Mouse (Mus musculus): ENCODE data around the gene Arhgap27.
"Not testable (repeated sequence)": the region's sequence is repeated elsewhere in the genome, so short reads cannot be mapped to it uniquely, and the experiment has no call there.

Arhgap27 gene

DNA sequence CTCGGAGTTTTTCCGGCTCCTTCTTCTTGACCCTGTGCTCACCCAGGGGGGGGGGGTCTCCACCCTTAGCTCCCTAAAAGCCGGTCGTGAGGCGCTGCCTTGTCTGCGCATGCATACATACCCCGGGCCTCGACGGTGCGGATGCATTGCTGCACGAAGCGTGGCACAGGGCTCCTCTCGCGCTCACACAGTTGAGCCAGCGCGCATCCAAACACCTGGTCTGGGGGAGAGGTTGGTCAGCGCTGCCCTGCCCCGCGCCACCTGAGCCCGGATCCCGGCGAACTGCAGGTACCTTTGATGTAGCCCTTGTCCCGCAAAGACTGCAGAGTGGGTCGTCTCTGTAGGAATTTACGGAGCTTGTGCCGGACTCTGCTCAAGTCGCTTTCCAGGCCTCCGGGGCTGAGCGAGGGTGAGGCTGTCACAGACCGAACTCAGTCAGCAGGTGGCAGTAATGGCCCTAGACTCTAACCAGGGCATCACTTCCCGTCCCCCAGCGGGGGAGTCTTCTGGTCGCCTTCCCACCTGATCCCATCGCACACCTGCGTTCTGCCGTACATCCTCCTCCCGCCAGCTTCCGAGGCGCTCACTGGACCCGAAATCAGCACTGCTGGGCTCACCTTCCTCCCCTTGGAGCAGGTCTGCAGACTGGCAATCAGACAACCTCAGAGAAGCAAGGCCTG is 29.6 kb downstream of the Arhgap27 start:
- DNase-seq (ENCODE audit: low spot score in 2 of 2) = peak in 1 of 2 experiments; percentile 42

- no peak for DNase-seq (ENCODE audit: low spot score in 2 of 2)
Measured at GRCm38 (mm10) chr11:103332890-103333651, 30.4 kb downstream of the Arhgap27 start.

DNA sequence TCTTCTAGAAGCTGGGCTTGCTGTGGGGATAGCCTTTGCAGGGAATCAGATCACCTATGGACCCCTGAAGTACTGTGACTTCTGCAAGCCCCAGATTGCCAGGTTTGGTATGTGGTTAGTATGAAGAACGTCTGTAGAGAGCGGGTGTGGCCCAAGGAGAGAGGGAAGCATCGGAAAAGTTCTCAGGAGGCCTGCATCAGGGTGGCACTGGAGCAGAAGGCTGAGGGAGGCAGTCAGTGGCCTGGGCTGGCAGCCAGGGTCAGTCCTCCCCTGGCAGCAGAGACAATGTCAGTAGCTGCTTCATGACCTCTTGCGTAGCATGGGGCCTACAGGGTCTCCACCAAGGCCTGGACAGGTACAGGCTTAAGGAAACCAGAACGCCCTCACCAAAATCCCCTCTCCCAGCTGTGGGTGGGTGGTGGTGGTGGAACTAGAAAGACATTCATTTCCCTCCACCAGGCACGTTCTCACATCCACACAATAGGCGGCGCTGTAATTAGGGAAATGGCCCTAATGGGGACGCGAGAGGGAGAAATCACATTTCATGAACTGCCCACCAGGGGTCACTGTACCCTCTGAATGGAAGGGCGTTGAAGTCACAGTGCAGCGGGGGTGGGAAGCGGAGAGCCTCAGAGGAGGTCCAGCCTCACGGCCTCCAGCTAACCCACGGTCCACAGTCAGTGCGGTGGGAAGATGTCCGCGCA is 31.2 kb downstream of the Arhgap27 start:
- DNase-seq (ENCODE audit: low spot score in 2 of 2) = peak; percentile 71 to 74

DNA sequence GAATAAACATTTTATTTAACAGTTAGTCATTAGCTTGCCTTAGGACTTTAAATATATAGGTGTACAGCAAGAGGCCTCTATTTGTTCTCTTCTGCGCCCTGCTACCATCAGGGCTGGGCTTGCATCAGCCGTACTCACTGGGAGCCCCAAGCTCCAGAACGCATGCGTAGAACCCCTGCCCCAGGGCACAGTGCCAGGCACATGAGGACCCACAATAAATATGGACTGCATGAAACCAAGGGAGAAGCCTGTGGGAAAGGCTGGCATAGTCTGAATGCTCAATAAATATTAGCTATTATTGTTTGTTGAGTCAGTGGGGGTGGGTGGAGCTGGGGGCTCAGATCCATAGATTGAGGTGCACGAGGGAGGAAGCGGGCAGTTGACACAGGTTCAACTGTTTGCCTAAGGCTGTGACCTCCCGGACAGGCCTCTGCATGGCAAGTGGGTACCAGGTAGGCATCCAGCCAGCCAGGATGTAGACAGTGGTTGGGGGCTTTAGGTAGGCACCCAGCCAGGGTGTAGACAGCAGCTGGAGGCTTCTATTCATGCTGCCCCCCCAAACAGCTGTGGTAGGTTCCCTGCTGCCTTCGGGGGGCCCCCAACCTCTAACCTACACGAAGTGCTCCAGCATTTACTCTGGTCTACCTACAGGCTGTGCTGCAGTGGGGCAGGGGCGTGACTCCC is 31.8 kb downstream of the Arhgap27 start:
- DNase-seq (ENCODE audit: low spot score in 2 of 2) = no peak

GRCm38 (mm10) chr11:103330651-103331319 is 32.7 kb downstream of the Arhgap27 start:
- no peak for DNase-seq (ENCODE audit: low spot score in 2 of 2)

DNA sequence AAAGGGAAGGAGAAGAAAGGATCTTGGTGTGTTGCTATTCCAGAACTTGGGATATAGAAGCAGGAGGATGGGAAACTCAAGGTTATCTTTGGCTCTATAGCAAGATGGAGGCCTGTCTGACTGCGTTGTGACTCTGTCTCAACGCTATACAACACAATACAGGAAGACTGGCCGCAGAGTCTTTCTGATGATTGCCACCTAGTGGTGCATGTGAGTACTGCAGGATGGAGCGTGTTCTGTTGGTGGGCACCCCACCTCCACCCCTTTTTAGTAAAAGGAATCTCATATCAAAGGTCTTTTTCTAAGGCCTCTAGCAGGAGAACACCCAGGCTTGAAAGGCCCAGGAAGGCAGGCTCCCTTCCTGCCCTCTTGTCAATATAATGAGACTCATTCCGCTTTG is 36.5 kb downstream of the Arhgap27 start:
- DNase-seq (ENCODE audit: low spot score in 2 of 2) = peak; percentile 83 to 85

DNA sequence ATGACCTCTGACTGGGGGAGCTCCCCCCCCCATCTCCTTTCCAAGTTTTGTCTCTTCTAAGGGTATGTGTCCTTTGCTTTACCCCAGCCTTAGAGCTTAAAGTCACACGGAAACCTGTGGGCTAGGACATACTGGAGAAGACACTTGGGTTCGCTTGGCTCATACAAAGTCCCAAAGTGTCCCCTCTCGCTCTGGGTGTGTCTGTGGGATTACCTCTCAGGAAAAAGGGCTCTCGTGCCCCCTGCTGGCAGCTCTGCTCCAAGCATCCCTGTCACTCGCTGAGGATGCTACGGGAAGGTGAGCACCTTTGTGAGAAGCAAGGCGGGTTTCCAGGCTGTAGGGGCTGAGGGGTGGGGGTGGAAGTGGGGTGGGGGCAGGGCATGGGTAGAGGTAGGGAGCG is 38.3 kb downstream of the Arhgap27 start:
- peak; percentile 69 to 70 for DNase-seq (ENCODE audit: low spot score in 2 of 2)

DNA sequence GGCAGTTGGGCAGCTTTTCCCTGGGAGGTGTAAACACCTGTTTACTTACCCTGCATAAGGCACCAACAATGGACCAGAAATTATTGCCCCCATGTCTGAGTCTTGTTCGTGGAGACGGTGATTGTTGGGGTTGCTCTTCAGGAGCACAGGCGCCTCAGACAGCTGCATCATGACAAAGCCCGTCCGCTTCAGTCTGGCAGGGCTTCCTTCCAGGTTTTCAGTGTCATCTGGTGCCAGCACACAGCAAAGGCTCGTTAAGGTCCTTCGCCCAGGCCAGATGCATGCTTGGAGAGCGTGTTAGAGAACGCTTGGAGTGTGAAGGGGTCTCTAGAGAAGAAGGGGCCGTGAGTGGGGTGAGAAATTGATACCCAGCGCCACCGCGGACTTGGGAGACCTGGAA is 38.8 kb downstream of the Arhgap27 start:
- DNase-seq (ENCODE audit: low spot score in 2 of 2) = no peak

DNA sequence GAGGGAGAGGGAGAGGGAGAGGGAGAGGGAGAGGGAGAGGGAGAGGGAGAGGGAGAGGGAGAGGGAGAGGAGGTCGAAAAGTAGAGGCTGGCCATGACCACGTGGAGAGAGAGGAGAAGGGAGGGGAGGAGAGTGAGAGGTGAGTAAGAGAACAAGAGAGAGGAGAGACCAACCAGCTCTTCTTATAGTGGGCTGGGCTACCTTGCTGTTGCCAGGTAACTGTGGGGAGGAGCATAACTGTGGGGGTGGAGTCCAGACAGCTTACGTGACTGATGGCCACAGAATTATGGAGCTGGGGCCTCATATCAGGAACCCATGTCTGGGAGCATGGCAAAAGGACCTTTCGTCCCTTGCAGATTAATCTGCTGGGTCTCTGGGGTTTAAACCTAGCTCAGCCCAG is 40.7 kb downstream of the Arhgap27 start:
- DNase-seq (ENCODE audit: low spot score in 2 of 2) = not testable (repeated sequence)

- no peak for DNase-seq (ENCODE audit: low spot score in 2 of 2)
Measured at GRCm38 (mm10) chr11:103320646-103321045, 42.8 kb downstream of the Arhgap27 start.

- no peak for DNase-seq (ENCODE audit: low spot score in 2 of 2)
Measured at GRCm38 (mm10) chr11:103320196-103320595, 43.3 kb downstream of the Arhgap27 start.

DNA sequence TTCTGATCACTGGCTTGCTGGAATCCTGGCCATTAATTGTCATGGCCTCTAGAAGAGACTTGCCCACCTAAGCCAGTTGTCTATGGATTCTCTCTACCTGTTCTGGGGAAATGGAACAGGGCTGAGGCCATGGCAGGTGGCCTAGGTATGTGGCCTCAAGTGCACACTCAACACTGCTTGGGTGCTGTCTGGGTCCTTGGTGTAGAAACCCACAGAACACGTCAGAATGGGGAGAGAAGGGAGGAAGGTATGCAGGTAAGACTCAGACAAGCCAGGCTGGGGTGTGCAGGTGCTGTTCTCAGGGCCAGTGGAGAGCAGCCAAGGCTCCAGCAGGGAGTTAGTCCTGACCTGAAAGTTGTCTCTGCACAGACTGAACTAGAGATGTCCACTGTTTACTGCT is 45.5 kb downstream of the Arhgap27 start:
- DNase-seq (ENCODE audit: low spot score in 2 of 2) = no peak

GRCm38 (mm10) chr11:103315379-103315778 is 48.1 kb downstream of the Arhgap27 start:
- no peak for DNase-seq (ENCODE audit: low spot score in 2 of 2)

DNA sequence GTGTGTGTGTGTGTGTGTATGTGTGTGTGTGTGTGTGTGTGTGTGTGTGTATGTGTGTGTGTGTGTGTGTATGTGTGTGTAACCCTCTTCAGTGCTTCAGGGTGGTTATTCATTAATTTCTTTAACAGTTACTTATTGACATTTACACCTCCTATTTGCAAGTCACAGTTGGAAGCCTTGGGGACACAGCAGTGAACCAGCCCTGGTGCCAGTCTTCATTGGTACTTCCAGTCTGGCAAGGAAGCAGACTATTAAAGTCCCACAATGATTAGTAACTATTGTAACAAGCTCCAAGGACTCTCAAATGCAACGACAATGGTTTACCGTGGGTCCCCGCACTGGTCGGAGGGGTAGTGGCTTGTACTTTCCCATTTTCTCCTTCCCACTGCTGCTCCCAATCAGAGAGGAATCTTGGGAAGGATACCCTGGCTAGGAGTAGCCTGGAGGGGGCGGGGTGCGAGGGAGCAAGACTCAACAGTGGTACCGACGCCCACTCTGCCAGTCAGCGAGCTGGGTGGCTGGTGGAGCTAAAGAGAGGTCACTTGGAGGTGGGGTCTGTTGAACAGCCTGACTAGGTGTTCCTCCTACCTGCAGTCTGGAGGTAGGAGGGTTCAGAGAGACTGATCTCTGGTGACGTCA is 48.6 kb downstream of the Arhgap27 start:
- no peak for DNase-seq (ENCODE audit: low spot score in 2 of 2)

- no peak for DNase-seq (ENCODE audit: low spot score in 2 of 2)
Measured at GRCm38 (mm10) chr11:103313542-103313941, 50.0 kb downstream of the Arhgap27 start.

DNA sequence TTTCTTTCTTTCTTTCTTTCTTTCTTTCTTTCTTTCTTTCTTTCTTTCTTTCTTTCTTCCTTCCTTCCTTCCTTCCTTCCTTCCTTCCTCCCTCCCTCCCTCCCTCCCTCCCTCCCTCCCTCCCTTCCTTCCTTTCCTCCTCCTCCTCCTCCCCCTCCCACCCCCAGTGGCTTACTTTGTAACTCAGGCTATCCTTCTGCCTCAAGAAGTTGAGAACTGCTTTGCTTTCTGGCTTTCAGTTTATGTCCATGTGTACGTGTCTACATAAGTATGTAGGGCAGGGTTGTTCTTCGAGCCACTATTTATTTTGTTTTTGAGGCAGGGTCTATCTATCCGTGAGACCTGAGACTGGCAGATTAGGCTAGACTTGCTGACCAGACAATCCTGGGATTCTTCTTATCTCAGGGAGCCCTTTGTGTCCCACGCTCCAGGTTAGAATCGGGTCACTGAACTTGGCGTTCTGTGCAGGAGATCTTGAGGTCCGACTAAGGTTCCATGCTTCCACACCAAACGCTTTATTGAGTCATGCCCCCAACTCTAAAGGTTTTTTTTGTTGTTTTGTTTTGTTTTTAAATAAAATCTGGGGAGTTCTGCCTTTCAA is 50.7 kb downstream of the Arhgap27 start:
- no peak for DNase-seq (ENCODE audit: low spot score in 2 of 2)

GRCm38 (mm10) chr11:103311960-103312611 is 51.4 kb downstream of the Arhgap27 start:
- DNase-seq (ENCODE audit: low spot score in 2 of 2) = peak in 1 of 2 experiments; percentile 35

DNA sequence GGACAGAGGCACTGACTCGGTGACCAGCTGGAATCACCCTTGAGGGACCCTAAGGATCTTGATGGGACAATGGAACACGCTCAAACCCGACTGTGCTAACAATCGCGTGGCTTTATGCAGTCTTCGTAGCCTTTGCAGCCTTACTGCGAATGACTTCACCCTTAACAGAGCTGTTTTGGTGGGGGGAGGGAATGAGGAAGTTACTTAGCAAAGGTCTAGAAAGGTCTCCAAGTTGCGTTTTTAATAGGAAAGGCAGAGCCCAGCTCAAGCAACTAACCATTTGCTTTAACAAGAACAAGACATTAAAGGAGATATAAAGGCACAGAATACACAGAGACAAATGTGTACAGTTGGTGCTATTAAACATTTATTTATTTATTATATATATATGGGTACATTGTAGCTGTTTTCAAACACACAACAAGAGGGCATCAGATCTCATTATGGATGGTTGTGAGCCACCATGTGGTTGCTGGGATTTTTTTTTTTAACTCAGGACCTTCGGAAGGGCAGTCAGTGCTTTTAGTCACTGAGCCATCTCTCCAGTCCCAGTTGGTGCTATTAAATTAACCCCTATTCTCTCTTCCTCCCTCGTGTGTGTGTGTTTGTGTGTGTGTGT is 53.4 kb downstream of the Arhgap27 start:
- DNase-seq (ENCODE audit: low spot score in 2 of 2) = no peak

- no peak for DNase-seq (ENCODE audit: low spot score in 2 of 2)
Measured at GRCm38 (mm10) chr11:103307910-103308309, 55.6 kb downstream of the Arhgap27 start.

DNA sequence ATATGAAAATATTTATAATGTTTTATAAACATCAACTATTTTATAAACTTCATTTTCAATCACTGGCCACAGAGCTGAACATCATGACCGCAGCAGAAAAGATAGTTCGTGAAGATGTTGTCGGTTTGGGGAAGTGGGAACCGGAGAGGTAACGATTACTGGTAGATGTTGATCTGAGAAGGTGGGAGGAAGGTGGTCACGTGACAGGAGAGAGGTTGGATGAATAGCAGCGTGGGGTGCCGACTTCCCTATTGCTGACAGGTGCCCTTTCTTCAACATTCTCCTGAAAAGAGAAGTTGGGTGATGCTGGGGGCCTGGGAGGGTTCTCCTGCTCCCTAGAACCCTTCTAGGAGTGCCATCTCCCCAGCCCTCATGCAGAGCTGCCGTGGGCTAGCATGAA is 59.0 kb downstream of the Arhgap27 start:
- DNase-seq (ENCODE audit: low spot score in 2 of 2) = no peak

All from frontal cortex, postnatal 36 days (tissue).